10 mouse cellular contexts compared by ENCODE assay signal in the genomic region with DNA sequence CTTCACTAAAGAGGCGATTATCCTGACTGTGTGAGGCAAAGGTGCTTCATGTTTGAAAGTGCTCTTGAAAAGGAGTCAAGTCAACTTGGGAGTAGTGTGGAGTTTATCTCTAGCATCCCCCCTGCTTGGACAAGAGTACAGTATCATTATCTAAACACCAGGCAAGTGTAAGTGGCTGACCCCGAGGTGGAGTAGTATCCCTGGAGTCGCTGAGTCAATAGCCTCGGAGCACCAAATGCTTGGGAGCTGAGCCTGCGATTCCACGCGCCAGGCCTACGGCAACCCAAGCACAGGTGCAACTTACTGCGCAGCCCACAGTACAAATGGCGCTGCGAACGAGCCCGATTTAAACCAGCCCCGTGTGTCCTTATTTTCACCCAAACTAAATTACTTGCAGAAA.
"Had no signal": no experiment of that assay in that cellular context is flagged by ENCODE, and none has a peak within 500 bp of the region (broad histone marks: within the 10 kb centered on the region; RNA-seq: fewer than 3 reads in every experiment).

No protein-coding gene starts in this region.

- H3K4me3 ChIP-seq: intestine, embryonic 15.5 days; layer of hippocampus, adult 2 months; limb, embryonic 15.5 days; liver, embryonic 12.5 days; neural tube, embryonic 13.5 days; stomach, embryonic 15.5 days had no signal

- H3K9me3 ChIP-seq: intestine, embryonic 15.5 days; limb, embryonic 15.5 days; liver, embryonic 12.5 days; neural tube, embryonic 13.5 days; stomach, embryonic 15.5 days had no signal

- H3K27ac ChIP-seq: intestine, embryonic 15.5 days; layer of hippocampus, adult 2 months; liver, embryonic 12.5 days; neural tube, embryonic 13.5 days; stomach, embryonic 15.5 days had no signal

- DNase-seq: kidney, adult 18-20 months; kidney, postnatal 10 days; kidney, postnatal 4 days; thymus, postnatal 36 days had no signal

- H3K4me2 ChIP-seq: intestine, embryonic 15.5 days; limb, embryonic 15.5 days; liver, embryonic 12.5 days; neural tube, embryonic 13.5 days; stomach, embryonic 15.5 days had no signal

- H3K36me3 ChIP-seq: intestine, embryonic 15.5 days; limb, embryonic 15.5 days; liver, embryonic 12.5 days; neural tube, embryonic 13.5 days; stomach, embryonic 15.5 days had no signal

- H3K4me1 ChIP-seq: intestine, embryonic 15.5 days; liver, embryonic 12.5 days; neural tube, embryonic 13.5 days; stomach, embryonic 15.5 days had no signal

- ATAC-seq: intestine, embryonic 15.5 days; liver, embryonic 12.5 days had no signal

- H3K27me3 ChIP-seq: intestine, embryonic 15.5 days; limb, embryonic 15.5 days; liver, embryonic 12.5 days; neural tube, embryonic 13.5 days; stomach, embryonic 15.5 days had no signal

- H3K9ac ChIP-seq: intestine, embryonic 15.5 days; limb, embryonic 15.5 days; liver, embryonic 12.5 days; neural tube, embryonic 13.5 days; stomach, embryonic 15.5 days had no signal
